Mouse (Mus musculus): Measurements from ENCODE around the gene Iqce.

Iqce gene

DNA sequence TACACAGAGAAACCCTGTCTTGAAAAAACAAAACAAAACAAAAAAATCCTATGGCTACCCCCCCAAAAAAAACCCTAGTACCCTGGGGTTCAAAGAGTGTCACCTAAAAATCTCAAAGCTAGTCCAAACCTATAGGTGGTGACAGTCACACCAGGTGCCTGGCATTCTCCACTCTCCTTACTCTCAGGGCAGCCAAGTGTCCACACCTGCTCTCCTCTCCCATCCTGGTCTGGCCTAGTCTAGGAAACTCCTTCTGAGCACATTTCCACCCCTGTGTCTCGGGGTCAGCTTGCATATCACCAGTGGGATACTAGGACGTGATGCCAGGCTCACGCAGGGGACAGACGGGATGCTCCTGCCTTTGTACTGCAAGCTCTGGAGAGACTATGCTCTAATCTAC lies 62.9 kb downstream of the Iqce start:
- DNase-seq (ENCODE audit: low read depth, low spot score): no peak

DNA sequence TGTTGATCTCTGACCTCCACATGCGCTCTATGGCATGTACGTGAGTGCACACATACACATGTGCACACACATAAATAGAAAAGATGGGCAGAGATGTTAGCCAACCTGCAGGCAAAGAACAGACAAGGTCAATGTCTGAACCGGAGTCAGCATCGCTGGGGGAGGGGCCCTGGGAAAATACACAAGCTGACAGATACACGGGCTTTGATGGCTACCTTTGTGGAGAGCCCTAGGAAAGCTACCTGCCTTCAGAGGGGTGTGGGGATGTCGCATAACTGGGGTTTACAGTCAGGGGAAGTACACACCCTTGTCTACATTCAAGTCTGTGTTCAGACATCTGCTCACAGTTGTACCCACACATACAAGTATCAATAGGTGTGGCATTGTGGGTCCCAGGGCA lies 63.7 kb downstream of the Iqce start:
- DNase-seq (ENCODE audit: low read depth, low spot score): no peak

DNA sequence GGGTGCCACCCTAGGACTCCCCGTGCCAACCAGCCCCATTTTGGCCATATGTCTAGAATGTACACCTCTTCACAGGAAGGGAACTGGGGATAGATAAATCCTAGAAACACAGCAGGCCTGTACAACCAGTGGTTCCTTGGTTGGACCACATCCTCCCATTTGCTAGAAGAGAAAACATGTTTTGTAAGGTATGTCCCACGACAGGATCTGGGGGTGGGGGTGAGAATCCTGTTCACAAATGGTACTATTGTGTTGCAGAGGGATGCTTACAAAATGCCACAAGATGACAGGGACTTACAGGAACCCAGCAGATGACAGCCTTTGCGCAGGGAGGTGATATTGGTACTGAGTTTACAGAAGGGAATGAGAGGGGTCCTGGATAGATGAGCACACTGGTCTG lies 64.2 kb downstream of the Iqce start:
- DNase-seq (ENCODE audit: low read depth, low spot score): no peak

DNA sequence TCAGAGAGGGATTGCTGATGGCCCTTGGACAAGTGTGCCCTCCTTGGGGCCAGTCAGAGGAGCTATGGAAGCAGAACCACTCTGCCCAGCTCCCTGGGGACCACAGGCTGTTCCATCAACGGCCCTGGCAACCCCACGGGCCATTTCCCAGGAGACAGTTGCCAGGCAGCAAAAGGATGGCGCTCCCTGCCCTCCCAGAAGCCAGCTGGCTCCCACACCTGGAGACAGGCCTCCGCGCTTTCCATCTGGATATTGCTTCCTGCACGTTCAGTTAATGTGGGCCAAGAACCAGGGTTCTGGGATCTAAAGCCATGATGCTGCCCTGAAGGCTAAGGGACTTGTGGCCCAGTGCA lies 65.1 kb downstream of the Iqce start:
- no peak for DNase-seq (ENCODE audit: low read depth, low spot score)

DNA sequence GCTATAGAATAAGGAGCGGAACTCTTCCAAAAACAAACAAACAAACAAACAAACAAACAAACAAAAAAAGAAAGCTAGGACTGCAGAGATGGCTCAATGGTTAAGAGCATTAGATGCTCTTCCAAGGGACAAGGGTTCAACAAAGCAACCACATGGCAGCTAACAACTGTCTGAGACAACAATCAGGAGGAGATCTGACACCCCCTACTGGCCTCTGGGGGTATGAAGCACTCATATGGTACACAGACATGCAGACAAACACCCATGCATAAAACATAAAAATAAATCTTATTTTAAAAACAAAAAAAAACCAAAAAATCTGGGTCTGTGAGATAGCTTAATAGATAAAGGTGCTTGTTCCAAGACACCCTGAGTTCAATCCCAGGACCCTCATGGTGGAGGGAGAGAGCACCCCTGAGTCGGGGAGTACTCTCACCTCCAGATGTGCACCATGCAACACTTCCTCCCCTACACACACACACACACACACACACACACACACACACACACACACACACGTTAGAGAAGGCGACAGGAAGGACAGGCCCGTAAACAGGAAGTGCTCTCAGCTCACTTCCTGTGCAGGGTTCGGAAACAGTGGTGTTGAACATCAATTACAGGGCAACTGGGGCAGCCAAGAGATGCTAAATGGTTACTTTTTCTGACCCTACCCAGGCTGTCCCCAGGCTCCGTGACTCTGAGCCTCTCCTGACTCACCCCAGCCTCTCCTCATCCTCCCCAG lies 65.7 kb downstream of the Iqce start:
- DNase-seq (ENCODE audit: low read depth, low spot score): peak; percentile 33

DNA sequence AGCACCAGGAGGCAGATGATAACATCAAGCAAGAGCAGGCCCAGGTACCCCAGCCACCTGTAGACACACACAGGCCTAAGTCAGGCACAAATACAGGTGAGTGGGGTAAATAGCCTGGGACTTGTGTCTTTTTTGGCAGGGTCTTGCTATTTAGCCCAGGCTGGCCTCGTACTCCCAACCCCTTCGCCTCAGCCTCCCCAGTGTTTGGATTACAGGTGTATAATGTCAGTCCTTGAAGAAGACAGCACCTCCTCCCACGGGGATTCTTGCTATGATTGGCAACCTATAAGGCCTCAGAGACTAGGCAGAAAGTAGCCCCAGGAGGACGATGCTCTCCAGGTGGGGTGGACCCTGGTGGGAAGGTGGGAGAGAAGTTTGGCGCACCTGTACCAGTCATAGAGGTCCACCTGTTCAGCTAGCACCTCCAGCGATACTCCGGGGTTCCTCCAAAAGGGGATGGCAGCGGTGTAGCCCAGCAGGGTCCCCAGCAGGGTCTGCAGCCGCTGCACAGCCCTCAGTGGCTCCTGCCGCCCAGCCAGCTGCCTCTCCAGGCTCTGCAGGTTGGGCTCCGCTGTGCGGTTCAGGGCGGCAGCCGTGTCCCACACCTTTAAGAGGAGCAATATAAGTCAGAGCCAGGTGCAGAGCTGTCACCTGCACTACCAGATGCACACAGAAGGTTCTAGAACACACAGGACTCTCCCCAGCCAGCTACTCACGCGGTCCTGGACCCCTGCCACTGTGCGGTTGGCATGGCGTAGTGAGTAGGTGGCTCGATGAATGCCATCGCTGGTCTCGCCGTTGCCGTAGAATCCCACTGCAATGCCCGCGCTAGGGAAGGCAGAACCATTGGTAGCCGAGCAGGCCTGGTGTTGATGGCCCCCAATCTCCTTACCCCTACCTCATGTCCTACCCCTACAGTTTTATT lies 67.1 kb downstream of the Iqce start:
- DNase-seq (ENCODE audit: low read depth, low spot score): no peak

DNA sequence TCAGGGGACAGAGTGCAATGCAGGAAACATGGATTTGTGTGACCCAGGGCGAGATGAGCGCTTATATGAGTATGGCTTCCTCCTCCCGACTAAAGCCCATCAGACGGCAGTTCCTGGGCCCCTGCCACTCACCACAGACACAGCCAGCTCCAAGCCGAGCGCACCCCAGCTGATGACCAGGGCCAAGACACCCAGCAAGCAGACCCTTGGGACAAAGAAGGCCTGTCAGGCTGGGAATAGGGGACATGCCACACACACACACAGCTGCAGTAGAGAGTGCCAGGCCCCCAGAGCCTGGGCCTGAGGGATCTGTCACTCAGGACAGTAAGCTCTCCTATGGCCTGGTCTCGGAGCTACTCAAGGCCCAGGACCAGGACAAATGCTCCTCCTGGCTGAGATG lies 68.7 kb downstream of the Iqce start:
- no peak for DNase-seq (ENCODE audit: low read depth, low spot score)

DNA sequence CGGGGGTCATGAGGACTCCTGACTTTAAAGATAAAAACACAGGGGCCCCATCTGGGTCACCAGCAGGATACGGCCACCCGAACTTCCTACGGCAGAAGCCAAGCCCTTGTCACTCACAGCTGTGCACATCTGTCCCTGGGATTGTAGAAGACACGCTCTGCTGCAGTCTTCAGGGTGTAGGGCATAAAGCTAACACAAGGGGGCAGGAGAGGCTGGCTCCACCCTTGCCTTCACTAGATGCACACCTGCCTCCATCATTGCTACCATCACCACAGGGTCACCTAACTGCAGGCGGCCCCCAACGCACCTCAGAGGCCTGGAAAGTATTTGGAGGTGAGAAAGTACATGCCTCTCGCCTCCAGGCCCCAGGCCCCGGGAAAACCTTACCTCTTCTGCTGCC lies 73.2 kb downstream of the Iqce start:
- peak; percentile 38 for DNase-seq (ENCODE audit: low read depth, low spot score)

DNA sequence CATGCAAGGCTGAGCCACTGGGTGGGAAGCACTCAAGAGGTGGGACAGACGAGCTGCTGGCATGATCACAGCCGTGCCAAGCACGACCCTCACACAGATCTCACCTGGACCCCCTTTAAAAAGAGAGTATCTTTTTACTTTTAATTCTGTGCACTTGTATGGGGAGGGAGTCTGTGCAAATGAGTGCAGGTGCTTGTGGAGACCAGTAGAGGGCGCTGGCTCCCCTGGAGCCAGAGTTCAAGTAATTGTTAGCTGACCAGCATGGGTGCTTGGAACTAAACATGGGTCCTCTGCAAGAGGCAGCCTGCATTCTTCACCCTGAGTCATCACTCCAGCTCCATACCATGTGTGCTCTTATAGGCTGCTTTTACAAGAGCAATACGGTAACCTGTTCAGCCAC lies 74.6 kb downstream of the Iqce start:
- DNase-seq (ENCODE audit: low read depth, low spot score): no peak

DNA sequence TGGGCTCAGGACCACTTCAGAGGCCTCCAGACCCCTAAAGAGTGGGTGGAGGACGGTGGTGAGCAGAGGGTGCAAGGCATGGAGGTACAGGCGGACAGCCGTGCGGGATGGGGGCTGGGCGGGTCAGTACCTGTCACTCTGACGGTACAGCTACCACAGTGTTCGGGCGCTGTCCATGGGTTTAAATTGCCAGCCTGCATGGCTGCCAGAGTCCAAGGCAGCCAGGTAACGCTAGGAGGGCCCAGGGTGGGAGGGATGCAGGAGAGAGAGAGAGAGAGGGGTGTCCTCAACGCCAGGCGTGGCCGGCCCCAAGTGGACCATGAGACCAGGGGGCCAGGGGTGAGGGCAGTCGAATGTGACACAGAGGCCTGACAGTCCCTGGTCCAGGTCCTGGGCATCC lies 77.2 kb downstream of the Iqce start:
- no peak for DNase-seq (ENCODE audit: low read depth, low spot score)

DNA sequence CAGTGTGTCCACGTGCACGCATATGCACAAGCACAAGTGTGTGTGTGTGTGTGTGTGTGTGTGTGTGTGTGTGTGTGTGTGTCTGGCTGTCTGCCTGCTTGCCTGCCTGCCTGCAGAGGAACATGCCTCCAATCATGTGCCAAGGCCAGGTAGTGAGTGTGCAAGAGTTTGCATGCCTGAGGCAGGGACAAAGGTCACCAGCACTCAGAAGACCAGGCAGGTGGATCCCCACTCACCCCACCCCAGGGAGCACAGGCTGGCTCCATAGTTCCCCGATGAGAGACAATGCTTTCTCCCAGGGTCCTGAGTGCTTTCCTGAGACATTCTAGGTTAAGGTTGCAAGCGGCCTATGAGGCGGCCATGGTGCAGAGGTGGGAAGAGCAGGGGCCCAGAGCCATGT lies 77.9 kb downstream of the Iqce start:
- DNase-seq (ENCODE audit: low read depth, low spot score): no peak

DNA sequence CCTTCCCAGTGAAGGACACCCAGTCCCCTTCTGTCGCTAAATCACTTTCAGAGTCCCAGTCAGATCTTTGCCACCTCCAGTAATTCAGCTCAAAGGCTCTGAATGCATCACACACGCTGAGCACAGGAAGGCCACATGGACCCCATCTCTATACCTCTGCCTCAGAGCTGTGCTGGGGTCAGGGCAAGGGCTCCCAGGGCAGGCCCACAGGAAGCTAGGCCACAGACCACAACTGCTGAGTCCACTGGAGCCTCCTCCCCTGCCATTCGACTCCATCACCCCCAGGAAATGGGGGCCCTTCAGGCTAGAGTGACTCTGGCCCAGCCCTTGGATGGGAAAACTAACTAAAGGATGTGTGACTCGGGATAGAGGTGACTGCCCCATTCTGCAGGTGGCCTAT lies 78.4 kb downstream of the Iqce start:
- DNase-seq (ENCODE audit: low read depth, low spot score): no peak

DNA sequence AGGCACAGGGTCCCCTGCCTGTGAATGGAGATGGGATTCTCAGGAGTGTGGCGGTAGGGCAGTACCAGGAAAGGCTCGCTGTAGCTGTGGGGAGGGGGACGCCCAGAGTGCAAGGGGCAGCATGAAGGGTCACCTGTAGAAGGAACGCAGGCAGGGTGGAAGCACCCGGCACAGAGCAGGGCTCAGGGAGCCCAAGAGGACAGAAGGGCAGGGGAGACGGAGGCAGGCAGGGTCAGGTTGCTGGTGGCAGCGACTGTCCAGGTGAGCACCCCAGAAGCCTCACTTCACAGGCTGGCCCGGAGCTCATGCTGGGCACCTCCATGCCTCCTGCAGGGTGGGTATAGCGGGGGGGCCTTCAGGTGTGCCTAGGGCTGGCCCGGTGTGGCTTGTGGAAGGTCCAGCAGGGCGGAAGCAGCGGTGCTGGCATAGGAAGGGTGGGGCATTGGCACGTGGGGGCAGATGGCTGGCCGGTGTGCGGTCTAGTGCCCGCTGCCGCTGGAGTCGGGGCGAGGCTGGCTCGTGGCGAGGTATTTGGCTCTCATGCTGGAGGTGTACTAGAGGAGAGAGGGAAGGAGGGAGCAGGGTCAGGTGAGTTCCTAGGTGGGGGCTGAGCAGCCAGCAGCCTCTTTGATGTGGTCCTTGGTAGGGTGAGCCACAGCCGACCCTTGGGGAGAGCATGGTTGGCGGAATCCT lies 79.1 kb downstream of the Iqce start:
- no peak for DNase-seq (ENCODE audit: low read depth, low spot score)

DNA sequence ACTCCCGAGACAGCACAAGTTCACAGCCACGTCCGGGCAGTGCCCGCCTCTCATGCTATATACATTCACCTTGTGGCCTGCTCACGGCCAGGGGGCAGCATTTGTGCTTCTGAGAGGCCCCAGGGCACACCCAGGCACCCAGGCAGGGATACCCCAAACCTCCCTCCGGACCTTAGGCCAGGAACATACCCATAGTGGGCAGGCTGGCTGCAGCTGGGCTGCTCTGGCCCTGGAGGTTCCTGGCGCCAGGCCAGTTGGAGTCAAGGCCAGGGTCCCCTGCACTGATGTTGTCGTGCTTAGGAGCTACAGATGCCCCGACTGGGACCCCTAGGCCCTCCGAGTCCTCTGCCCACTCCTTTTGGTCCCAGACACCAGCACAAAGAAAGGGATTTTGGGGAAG lies 80.7 kb downstream of the Iqce start:
- DNase-seq (ENCODE audit: low read depth, low spot score): no peak

DNA sequence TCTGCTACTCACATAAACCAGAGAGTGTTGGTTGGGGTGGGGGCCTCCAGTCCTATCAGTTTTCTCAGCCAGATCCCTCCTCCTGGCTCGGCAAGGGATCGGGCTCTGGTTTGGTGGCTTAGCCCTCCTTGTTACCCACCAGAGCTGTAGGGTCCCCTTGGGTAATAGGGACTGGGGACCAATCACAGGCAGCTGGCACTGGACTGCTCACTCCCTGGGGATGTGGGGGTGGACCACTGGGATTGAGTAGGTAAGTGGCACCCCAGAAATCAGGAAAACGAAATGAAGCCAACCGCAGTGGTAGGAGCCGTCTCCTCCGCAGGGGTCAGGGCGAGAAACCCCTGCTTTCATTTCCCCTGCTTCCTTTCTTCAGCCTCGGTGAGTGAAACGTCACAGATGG lies 81.1 kb downstream of the Iqce start:
- DNase-seq (ENCODE audit: low read depth, low spot score): no peak

DNA sequence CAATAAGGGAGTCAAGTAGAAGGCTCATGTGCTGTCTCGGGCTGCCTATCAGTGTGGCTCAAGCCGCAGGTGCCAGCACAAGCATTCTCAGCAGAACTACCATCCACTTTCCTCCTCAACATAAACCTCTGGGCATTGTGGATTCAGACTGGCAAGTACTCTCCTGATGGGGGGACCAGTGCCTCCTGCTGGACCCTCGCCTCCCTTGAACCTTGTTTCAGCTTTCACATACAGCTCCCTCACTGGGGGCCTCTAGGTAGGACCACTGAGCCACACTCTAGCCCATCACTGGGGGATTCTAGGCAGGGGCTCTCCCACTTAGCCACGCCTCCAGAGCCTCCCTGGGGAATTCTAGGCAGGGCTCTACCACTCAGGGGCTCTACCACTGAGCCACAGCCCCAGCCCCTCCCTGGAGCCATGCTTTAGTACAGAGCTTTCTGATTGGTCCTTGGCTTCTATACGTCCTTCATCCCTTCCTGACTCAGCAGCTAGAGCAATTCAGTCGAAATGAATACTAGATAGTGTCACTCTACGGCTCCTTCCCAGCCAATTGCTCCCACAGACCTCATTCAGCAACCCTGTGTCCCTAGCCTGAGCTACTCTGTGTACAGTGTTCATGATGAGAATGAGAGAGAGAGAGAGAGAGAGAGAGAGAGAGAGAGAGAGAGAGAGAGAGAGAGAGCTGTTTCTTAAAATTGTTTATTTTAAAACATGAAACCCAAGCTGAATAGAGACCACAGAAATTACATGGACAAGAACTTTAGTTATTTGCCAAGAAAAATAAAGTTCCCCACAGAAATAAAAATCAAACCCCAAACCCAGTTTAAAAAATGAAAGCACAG lies 82.1 kb downstream of the Iqce start:
- peak; percentile 21 for DNase-seq (ENCODE audit: low read depth, low spot score)

DNA sequence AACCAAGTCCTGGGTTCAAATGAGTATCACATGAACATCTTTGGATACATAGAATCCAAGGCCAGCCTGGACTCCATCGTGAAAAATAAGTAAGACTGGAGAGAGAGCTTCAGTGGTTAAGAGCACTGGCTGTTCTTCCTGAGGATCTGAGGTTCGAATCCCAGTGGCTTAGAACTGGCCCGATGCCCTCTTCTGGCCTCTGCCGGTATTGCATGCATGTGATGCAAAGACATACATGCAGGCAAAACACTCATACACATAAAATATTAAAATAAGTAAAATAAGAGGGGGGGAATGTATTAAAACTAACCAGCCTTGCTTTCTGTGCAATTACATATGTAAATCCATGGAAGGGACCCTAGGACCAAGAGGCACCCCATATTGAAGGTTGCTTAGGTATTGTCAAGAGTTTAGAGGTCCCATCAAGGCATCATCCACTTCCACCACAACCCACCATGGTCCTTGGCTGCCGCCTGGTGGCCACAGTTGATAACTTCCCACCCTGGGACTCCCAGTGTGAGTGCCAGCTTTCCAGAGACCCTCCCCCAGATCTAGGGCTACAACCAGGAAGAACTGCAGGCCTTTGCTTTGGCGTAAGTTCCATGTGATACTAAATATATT lies 82.9 kb downstream of the Iqce start:
- peak; percentile 86 for DNase-seq (ENCODE audit: low read depth, low spot score)

DNA sequence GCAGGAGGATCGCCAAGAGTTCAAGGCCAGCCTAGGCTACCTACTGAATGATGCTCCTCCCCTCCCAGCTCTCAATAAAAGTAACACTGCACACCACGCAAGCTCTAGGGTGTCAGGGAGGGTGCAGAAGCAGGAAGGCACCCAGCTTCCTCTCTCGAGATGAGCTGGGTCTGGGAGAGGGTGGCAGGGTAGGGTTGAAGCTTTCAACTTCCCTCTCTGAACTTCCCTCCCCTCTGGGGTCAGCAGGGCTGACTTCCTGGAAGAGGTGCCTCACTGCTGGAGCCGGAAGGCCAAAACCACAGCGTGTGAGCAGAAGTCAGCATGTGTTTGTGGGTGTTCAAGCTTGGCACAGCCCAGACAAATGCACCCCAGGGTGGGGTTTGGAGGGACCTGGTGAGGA lies 84.5 kb downstream of the Iqce start:
- no peak for DNase-seq (ENCODE audit: low read depth, low spot score)

DNA sequence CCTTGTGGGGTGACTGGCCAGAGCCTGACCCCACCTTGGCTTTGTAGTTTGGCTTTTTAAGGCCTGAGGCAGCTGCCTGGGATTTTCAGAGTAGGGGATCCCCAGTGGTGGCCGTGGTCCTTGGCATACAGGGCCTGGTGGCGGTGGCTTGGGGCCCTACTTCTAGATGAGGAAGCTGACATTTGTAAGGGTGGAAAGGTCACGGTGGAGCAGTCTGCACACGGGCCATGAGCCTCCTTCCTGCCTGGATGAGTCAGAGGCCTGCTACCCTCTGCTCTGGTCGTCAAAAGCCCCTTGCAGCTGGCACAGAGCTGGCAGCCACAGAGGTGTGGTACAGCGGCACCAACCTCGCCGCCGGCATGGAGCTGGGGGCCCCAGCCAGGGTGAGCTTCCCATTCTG lies 85.5 kb downstream of the Iqce start:
- DNase-seq (ENCODE audit: low read depth, low spot score): no peak

DNA sequence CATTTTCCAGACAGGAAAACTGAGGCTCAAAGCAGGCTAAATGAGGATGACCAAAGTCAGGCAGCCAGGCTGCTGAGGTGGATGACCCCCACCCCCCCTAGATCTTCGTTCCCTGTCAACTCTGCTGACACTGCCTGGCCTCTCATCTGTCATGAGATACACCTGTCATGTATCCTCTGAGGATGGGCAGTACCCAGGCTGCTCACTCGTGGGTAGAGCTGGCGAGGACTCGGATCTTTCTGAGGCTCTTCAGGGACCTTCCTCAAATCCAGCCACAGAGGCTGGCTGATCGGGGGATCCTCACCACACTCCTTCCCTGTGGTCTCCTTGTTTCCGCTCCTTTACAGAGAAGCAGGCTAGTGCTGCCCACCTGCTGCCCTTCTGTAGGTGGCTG lies 86.1 kb downstream of the Iqce start:
- no peak for DNase-seq (ENCODE audit: low read depth, low spot score)
